Mouse (Mus musculus): ENCODE results near the gene Wdr63. TPM values are rescaled to one million over a fixed set of nuclear protein-coding genes. Genes with fewer than 3 reads are reported as not detected.
"Not testable (repeated sequence)": the region's sequence is repeated elsewhere in the genome, so short reads cannot be mapped to it uniquely, and the experiment has no call there.

Gene Wdr63
- total RNA-seq, 2 experiments from 2014 or later = 0.83 to 1.2 TPM

DNA sequence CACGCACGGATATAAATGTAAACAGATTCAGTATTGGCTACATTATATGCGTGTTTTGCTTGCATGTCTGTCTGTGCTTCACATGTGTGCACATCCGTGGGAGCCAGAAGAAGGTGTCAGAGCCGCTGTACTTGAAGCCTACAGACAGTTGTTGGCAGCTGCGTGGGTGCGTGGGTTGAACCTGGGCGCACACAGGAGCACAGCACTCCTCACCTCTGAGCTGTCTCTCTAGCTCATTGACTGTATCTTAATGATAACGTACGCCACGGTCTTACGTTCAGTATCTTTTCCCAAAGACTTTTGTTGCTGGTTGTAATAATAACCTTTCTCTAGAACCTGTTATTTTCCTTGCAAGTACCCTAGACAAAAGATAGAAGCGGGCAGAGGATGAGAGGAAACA, 91.0 kb downstream of the Wdr63 start:
- intact Hi-C loops (cut with DNase I) = no loop called here
- no peak for DNase-seq

- no peak for DNase-seq
- intact Hi-C loops (cut with DNase I) = no loop called here
These were observed 93.6 kb downstream of the Wdr63 start for GRCm38 (mm10) chr3:146014321-146014720.

DNA sequence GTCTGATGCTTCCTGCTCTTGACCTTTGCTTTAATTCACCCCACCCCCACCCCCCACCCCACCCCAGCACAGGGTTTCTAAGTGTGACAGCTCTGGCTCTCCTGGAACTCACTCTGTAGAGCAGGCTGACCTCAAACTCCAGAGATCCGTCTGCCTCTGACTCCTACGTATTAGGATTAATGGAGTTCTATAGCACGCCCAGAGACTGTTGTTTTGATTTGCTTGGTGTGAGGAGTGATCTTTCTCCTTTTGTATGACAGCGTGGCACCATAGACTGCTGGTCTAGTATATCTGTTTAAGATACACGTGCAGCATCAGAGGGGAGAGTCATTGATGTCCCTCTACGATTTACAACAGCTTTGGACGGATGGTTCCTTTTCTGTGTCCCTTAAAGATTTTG, 94.4 kb downstream of the Wdr63 start:
- intact Hi-C loops (cut with DNase I) = no loop called here
- DNase-seq = no peak

DNA sequence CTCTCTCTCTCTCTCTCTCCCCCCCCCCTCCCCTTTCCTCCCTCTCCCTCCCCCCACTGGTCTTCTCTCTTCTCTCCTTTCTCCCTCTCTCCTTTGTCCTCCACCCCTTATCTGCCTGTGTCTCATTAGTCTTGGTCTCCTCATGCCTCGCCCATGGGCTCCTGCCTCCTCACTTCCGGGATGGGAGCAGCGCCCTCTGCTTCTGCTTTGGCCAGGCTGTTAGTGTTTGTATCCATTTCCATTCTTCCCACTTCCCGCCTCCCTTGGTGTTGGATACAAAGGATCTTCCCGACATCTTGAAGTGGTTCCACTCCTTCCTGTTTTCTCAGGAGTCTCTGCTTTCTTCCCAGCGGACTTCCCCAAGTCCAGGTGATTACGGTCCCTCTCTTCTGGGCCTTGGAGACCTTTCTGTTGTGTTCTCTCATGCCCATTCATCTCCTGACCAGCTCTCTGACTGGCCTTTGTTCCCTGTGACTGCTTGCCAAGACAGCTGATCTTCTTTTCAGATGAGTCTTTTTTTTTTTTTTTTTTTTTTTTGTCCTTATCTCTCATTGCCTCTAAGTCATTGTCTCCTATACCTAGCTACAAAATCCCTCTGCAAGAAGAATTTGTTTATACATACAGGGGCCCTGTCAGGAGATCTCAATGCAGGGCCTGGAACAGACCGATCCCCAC, 96.2 kb downstream of the Wdr63 start:
- DNase-seq = no peak
- intact Hi-C loops (cut with DNase I) = no loop called here

DNA sequence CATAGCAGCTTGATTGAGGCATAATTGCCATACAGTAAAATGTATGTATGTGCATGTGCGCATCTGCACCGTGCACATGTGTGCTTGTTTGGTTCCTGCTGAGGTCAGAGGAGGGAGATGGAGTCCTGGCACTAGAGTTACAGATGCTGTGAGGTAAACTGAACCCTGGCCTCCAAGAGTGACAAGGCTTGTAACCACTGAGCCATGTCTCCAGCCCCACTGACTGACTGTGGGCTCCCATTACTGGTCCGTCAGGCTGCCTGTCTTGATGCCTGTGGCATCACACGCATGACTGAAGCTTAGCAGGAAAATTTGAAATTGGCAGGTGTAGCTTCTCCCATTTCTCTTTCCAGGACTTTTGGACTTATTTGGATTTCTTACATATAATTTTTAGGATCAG, 97.2 kb downstream of the Wdr63 start:
- intact Hi-C loops (cut with DNase I) = no loop called here
- no peak for DNase-seq

GRCm38 (mm10) chr3:146009859-146010645, 97.9 kb downstream of the Wdr63 start:
- intact Hi-C loops (cut with DNase I) = no loop called here
- no peak for DNase-seq

GRCm38 (mm10) chr3:146007872-146008271, 100.1 kb downstream of the Wdr63 start:
- intact Hi-C loops (cut with DNase I) = no loop called here
- DNase-seq = no peak

- intact Hi-C loops (cut with DNase I) = no loop called here
- no peak for DNase-seq
These were observed 103.4 kb downstream of the Wdr63 start for GRCm38 (mm10) chr3:146004347-146005051.

GRCm38 (mm10) chr3:145996539-145996938, 111.4 kb downstream of the Wdr63 start:
- DNase-seq; intact Hi-C loops (cut with DNase I): not testable (repeated sequence)

DNA sequence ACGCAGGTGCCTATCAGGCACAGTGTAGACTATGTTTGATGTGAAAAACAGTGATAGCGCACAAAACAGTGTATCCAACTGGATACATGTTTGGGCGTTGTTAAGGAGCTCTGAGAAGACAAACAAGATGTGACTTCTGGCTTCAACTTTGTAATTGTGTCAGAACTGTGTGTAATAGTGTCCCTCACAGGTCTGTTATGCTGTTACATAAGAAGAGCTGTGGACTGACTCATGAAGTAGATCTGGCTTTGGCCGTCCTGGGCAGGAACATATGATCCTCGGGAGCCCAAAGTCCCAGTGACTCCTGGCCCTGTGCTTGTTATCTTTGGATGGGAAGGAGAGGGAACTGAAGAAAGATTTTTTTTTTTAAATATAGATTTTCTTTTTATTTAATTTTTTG, 112.4 kb downstream of the Wdr63 start:
- no peak for DNase-seq
- intact Hi-C loops (cut with DNase I) = no loop called here

- DNase-seq = no peak
- intact Hi-C loops (cut with DNase I) = no loop called here
These were observed 114.3 kb downstream of the Wdr63 start for GRCm38 (mm10) chr3:145993481-145994201.

DNA sequence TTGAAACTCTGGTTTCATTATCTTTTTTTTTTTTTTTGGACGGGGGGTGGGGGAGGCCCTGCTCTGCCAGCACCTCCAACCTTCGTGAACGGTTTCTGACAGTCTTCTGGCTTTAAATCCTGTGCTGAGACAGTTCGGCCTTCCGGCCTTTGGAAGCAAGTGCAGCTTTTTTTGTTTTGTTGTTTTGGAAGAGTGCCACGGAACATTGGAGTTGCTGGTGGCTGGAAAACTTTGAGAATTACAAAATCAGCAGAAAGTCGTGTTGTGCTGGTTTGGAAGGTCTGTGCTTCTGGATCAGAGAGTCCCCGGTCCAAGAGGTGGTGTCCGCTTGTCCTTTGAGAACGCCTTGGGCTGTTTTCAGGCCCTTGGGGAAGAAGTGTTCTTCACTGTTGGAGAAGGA, 115.1 kb downstream of the Wdr63 start:
- DNase-seq = no peak
- intact Hi-C loops (cut with DNase I) = no loop called here

- DNase-seq = no peak
- intact Hi-C loops (cut with DNase I) = no loop called here
These were observed 115.8 kb downstream of the Wdr63 start for GRCm38 (mm10) chr3:145991976-145992730.

DNA sequence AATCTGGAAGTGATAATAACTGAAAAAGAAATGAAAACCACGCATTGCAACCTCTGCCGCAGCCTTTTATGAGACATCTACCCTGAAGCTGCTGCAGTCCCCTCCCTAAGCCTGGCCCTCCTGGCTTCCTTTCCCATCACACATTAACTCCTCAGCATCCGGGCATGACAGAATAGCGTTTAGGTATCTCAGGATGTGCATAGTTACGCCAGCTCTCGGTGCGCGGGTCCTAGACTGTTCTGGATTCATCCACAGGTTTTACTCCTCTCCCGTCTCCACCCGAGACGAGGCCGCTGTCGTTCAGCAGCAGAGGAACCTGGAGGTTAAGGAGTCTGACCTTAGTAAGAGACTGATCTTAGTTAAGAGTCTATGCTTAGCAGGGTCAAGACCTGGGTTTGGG, 116.8 kb downstream of the Wdr63 start:
- intact Hi-C loops (cut with DNase I) = no loop called here

More for the DNA sequence above, 116.8 kb downstream of the Wdr63 start:
- no peak for DNase-seq

Other genes starting within 250 kb of the Wdr63 start
- 10 to 100 TPM; 18.3 to 19.4 TPM for gene Bcl10, start 185.3 kb downstream of the Wdr63 start, total RNA-seq (2021)
- 10 to 100 TPM; 51.5 to 56.8 TPM for gene 2410004B18Rik, start 170.1 kb downstream of the Wdr63 start, total RNA-seq (2021)
- gene Syde2, start 120.3 kb downstream of the Wdr63 start, total RNA-seq (2021) = 1 to 10 TPM; 4.4 to 5.3 TPM
- under 1 TPM; 0.16 to 0.18 TPM for gene Mcoln3, start 9.3 kb upstream of the Wdr63 start, total RNA-seq (2021)
- gene Mcoln2, start 41.7 kb upstream of the Wdr63 start, total RNA-seq (2021) = not detected
- gene Lpar3, start 112.8 kb upstream of the Wdr63 start, total RNA-seq (2021) = under 1 TPM; 0.50 to 0.70 TPM

Measured in left cerebral cortex, postnatal 4 days (tissue).